Mouse (Mus musculus) naive thymus-derived CD4-positive, alpha-beta T cell, adult 2 months (primary cell): ENCODE measurements around the gene Tcn2.
A peak's percentile ranks its signal among the peaks of the same experiment; 100 is the strongest.
"Not testable (repeated sequence)": the region's sequence is repeated elsewhere in the genome, so short reads cannot be mapped to it uniquely, and the experiment has no call there.

Experiments used
- DNase-seq: peaks from one replicate; pipeline ENCODE4 v3.0.0-alpha.2; 2011; ENCODE audit warnings: low read depth

Tcn2 gene

GRCm38 (mm10) chr11:3930019-3930418 lies 1.9 kb downstream of the Tcn2 start:
- DNase-seq: no peak

GRCm38 (mm10) chr11:3925916-3926315 lies 6.0 kb downstream of the Tcn2 start:
- no peak for DNase-seq

GRCm38 (mm10) chr11:3922731-3923130 lies 9.2 kb downstream of the Tcn2 start:
- no peak for DNase-seq

- DNase-seq: no peak
Measured at GRCm38 (mm10) chr11:3922115-3922514, 9.8 kb downstream of the Tcn2 start.

- peak; percentile 72 for DNase-seq
Measured at GRCm38 (mm10) chr11:3921281-3921850, 10.6 kb downstream of the Tcn2 start.

- DNase-seq: no peak
Measured at GRCm38 (mm10) chr11:3920476-3920875, 11.5 kb downstream of the Tcn2 start.

- peak; percentile 49 for DNase-seq
Measured at GRCm38 (mm10) chr11:3918738-3919137, 13.2 kb downstream of the Tcn2 start.

- DNase-seq: peak; percentile 86
Measured at GRCm38 (mm10) chr11:3914109-3914840, 17.7 kb downstream of the Tcn2 start, which contains the start of gene Slc35e4. Slc35e4 (minus strand) TSS chr11:3914664.

GRCm38 (mm10) chr11:3913316-3914108 lies 18.4 kb downstream of the Tcn2 start:
- DNase-seq: peak; percentile 81

- DNase-seq: no peak
Measured at GRCm38 (mm10) chr11:3912875-3913271, 19.1 kb downstream of the Tcn2 start.

- no peak for DNase-seq
Measured at GRCm38 (mm10) chr11:3912100-3912874, 19.7 kb downstream of the Tcn2 start.

GRCm38 (mm10) chr11:3911440-3911839 lies 20.5 kb downstream of the Tcn2 start:
- DNase-seq: not testable (repeated sequence)

- no peak for DNase-seq
Measured at GRCm38 (mm10) chr11:3910513-3911310, 21.2 kb downstream of the Tcn2 start.

GRCm38 (mm10) chr11:3909236-3909635 lies 22.7 kb downstream of the Tcn2 start:
- DNase-seq: no peak

- no peak for DNase-seq
Measured at GRCm38 (mm10) chr11:3905446-3905845, 26.5 kb downstream of the Tcn2 start.

- DNase-seq: no peak
Measured at GRCm38 (mm10) chr11:3904673-3905072, 27.3 kb downstream of the Tcn2 start.

GRCm38 (mm10) chr11:3903046-3903445 lies 28.9 kb downstream of the Tcn2 start:
- DNase-seq: no peak

GRCm38 (mm10) chr11:3902516-3902915 lies 29.4 kb downstream of the Tcn2 start:
- no peak for DNase-seq

- no peak for DNase-seq
Measured at GRCm38 (mm10) chr11:3900296-3900695, 31.7 kb downstream of the Tcn2 start.

GRCm38 (mm10) chr11:3895933-3896332 lies 36.0 kb downstream of the Tcn2 start:
- no peak for DNase-seq

- DNase-seq: peak; percentile 56
Measured at GRCm38 (mm10) chr11:3895458-3895857, 36.5 kb downstream of the Tcn2 start.
